Mouse (Mus musculus) liver, adult (tissue): ENCODE measurements around the gene Plau.

Source experiments
- GATA4 ChIP-seq: IDR thresholded peaks from 2 replicates; pipeline ENCODE4 v1.6.1; 2014; ENCODE audit warnings: mild to moderate bottlenecking, low read length; ENCODE audit not compliant: insufficient replicate concordance

Plau gene

DNA sequence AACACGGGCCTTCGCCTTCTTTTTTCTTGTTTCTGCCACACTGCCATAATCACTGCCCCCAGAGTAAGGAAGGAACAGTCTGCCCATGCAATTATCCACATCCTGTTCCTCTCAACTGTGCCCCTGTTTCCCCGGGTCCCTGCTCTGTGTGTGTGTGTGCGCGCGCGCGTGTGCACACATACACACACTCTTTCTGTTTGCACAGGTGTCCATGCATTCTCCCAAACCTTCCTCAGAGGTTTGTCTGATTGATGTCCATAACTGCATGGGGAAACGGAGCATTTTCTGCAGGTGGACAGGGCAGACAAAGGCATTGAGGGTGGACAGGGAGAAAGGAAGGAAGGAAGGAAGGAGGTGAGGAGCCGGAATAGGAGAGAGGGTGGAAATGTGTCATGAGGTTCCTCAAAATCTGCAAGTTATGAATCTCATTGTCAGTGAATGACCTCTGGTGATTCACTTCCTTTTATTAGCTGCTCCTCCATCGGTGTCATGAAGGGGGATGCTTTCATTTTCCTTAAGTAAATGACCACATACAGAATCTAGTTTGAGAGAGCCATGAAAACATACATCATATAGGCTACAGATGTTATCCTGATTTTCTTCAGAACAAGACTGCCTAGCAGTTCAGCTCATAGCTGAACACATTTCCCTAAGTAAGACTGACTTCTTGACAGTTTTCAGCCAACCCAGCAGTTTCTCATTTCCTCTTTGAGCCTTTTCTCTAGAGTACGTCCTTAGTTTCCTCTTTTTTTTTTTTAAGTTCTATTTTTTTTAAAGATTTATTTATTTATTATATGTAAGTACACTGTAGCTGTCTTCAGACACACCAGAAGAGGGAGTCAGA lies 6.7 kb upstream of the Plau start:
- TF ChIP-seq GATA4: no peak

DNA sequence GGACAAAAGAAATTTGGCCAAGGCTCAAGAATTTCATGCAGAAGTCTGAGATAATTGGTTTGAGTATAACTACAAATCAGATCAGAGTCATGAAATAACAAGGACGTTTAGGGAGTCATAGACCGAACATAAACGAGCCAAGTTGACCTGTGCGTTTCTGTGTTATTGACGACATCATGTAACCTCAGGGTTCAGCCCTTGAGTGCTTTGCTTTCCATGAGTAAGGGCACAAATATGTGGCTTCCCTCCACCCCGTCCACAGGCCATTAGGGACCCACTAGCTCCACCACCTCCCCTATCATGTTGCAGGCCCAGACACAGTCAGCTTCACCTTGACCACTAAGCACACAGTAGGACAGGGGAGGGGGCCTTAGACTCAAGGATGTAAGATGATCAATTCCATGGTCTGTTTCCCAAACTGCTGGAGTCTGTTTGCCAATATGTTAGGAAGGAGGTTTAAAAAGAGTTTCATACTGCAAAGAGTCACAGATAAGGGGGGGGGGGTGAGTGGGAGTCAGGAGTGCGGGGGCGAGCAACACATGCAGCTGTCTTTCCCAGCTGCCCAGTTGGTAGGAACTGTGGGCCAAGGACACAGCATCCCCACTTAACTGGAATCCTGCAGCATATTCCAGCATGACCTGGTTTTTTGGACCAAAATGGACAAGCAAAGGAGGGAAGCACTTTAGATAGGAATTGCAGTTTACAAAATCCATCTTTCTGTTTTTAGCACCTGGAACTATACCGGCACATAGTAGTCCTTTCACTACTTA lies 5.1 kb upstream of the Plau start:
- no peak for TF ChIP-seq GATA4

DNA sequence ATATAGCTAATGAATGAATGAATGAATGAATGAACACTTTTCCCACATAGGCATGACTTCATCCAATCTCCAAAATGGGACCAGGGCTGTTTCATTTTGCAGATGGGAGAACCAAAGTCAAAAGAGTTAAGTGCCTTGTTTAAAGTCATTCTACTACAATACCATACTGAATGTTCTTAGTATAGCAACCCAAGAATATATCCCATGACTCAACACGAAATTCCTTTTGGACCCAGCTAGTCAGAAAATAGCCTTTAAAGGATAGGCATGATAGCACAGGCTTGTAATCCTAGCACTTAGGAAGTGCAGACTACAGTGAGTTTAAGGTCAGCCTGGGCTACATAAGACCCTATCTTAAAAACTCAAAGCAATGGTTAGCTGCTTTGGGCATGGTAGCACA lies 4.5 kb upstream of the Plau start:
- TF ChIP-seq GATA4: no peak

DNA sequence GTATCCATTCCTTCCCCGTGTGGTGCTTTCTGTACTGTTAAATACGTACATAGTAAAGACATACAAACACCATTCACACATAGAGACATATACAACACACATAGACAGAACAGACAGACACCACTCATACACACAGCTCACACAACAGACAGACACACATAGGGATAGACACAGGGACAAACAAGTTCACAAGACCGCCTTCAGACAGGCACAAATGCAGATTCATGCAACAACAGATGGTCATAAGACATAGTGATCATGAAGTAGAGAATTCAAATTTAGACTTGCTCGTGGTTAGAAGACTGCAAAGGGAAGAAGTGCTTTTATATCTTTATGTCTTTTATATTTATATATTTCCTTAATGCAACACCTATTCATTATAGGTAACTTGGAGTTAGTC lies 2.9 kb upstream of the Plau start:
- no peak for TF ChIP-seq GATA4

DNA sequence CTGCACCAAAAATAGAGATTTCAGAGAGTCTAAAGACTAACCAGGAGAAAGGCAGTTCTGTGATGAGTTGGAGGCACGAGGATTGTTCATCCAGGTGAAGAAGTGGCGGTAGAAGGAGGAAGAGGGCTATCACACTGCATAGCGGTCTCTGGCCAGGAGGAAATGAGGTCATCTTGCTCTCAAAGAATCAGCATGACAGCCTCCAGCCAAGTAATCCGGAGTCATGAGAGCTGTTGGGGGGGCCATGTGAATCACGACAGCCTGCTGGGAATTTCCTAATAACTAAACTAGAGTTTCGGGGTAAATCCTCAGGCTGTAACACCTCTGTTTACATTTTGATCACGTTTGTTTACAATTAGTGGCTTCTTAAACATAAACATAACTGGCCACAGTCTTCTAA lies 2.3 kb upstream of the Plau start:
- TF ChIP-seq GATA4: no peak

DNA sequence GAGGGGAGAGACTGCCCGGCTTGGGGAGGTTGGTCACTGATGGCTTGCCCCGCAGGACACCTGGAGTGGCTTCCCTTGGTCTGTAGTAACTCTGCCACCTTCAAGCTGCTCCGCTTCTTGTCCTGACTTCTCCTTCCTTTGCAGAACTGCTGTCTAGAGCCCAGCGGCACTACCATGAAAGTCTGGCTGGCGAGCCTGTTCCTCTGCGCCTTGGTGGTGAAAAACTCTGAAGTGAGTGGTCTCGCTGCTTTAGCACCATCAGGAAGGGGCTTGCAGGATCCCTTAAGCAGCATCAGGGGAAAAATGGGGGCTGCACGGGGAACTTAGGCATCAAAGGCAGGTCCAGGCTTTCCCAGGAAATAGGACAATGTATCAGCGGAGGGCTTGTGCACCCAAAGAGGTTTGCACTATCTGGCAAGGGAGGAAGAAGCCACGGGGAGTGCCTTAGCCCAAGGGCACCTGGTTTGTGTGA lies 481 bp downstream of the Plau start:
- TF ChIP-seq GATA4: no peak

DNA sequence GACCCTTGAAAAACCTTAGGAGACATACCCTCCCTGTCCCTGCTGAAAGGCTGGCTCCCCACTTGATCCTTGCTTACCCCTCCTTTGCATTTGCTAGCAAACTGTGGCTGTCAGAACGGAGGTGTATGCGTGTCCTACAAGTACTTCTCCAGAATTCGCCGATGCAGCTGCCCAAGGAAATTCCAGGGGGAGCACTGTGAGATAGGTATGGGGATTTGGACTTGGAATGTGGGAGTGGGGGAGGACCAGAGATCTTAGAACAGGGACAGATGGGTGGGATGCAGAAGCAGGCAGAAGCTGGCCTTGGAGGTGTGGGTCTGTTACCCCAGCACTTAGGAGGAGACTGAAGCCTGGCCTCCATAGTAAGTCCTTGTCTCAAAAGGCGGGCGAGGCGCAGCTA lies 1.2 kb downstream of the Plau start:
- no peak for TF ChIP-seq GATA4

DNA sequence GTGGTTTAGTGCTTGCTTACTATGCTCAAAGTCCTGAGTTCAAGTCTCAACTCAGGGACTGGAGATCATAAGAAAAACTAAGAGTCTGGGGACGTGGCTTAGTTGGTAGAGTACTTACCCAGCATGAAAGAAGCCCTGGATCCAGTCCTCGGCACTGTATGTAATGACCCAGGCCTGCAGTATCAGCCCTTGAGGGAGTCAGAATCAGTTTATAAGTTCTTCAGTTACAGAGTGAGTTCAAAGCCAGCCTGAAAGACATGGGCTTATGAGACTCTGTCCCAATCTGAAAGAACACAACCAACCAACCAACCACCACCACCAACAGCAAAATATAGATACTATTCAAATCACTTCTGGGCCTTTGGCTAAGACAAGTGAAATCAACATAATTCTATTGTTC lies 5.1 kb downstream of the Plau start:
- no peak for TF ChIP-seq GATA4

DNA sequence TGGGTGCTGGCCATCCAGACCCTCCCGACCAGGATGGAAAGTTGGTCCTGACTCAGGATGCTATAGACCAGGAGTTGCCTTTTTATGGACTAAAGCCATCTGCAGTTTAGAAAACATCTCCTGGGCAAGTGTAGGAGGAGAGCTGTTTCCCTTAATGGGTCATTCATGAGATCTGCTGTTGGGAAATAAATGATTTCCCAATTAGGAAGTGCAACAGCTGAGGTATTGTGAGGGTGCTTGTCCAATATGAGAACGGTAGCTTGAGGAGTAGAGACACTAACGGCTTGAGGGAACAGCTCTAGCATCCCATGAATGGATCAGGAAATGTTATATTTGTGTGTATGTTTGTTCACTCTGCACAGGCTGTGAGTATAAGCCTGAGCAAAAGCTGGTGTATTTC lies 6.2 kb downstream of the Plau start:
- TF ChIP-seq GATA4: no peak

DNA sequence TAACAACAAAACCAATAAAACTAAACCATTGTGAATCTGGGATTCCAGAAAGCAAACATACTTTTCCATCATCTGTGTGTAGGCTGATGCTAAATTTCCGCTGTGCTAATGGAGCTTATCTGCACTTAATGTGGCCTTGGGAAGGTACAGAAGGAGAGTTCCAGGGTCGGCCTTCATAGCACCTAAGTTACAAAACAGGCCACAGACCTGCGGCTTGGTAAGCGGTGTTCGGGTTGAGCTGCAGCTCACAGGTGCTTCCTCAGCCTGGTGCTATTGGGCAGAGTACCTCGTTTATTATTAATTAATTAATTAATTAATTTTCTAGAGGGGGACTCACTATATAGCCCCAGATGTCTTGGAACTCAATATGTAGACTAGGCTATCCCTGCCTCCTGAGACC lies 7.7 kb downstream of the Plau start:
- TF ChIP-seq GATA4: no peak

DNA sequence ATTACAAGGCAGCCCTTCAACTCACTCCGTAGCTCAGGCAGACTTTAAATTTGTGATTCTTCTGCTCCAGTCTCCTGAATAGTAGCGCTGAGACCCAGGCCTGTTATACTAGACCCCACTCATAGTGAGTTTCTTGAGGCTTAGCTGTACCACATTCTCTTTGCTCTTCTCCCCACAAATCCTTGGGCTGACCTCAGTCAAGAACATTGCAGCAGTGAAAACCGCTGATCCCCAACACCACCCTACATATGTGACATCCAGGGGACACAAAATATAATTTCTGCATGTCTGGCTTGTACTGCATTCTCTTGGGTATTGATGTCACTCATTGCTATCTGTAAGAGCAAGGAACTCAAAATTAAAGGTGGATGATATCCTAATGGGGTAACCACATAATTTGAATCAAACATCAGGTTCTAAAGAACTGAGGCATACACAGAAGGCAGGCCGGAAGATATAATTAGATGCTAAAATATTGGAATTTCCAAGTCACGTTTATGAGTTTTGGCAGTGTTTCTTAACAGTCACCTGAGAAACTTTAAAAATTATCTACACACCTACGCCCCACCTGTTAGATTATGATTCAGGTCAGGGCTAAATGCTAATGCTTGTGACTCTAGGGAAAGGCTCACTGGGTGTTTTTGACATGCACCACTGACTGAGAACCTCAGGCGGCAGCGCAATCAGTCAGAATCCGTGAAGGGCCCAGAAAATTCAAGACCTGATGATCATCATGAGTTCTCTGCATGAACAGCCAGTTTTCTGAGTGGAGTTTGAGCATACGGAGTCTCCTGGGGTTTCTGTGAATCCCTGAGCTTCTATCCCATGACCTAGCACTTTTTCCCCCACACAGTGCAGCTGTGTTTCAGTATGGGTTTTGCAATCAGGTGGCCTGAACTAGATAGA lies 8.5 kb downstream of the Plau start:
- TF ChIP-seq GATA4: no peak

DNA sequence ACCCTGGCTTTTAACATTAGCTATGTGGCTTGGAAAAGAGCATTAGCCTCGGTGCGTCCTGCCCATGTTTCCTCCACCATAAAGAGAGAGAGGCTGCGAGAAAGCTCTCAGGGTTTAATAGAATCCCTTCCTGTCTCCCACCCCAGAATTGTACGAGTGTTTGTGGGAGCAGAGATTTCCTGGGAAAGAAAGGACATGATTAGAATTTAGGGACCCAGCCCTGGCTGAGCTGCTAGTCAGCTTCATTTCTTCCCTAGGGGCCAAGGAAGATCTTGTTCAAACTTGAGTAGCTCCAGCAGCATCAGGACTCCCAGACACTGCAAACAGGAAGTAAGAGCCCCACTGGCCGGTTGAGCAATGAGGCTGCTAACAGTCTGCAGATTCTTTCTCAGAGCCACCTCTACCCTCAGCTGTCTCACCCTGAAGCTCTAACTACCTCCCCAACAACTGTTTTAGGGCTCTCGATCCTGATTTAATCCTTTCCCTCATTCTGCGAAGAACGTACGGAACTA lies 9.2 kb downstream of the Plau start:
- TF ChIP-seq GATA4: no peak

DNA sequence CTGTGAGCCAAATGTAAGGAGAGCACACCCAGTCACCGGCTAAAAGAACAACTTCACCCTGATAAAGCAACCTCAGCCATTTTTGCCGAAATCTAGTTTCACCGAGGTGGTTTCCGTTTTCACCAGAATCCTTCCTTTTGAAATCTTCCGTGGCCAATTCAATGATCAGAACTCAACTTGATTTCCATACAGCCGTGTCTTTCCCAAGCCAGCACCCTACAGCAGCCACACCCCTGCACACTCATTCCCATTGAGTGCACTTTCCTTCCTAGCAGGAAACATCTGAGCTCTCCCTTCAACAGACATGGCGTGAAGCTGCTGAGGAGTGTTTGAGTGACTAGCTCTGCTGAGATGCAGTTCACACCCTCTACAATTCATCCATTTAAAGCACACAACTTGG lies 9.8 kb downstream of the Plau start:
- TF ChIP-seq GATA4: no peak

DNA sequence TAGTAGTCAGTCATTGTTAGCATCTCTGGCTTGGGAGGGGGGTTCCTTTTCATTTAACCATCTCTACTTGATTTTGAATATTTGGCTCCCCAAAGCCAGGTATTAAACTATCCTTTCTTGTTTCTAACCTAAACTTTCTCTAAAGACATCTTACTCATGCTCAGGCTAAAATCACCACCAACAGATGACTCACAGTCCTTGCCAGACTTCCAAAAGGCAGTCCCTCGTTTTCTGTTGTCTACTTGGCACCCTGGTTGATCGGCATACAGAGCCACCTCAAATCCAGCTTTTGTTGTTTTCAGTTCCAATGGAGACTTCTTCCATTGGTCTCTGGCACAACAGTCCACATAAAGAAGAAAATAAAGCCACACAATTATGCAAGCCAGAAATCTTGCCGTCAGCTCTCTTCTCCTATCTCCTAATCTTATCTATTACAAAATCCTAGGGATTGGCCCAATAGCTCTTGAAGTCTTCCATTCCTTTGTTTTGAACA lies 11.2 kb downstream of the Plau start:
- no peak for TF ChIP-seq GATA4

DNA sequence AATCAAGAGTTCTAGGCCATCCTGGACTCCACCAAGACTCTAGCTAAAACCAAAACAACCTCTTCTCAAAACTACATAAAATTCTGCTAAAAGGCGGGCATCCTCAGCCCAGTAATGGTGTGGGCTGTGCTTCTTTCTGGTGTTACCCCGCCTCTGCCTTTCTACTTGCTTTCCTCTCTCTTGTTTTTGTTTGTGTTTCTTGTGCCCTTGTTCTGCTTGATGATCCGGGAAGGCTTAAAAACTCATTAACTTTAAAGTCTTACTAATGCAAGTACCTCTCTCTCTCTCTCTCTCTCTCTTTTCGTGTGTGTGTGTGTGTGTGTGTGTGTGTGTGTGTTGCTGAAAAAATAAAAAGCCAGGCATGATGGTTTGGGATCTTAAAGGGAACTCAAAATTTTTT lies 13.3 kb downstream of the Plau start:
- TF ChIP-seq GATA4: no peak
